Mouse (Mus musculus): ENCODE data around the gene Specc1.

DNA sequence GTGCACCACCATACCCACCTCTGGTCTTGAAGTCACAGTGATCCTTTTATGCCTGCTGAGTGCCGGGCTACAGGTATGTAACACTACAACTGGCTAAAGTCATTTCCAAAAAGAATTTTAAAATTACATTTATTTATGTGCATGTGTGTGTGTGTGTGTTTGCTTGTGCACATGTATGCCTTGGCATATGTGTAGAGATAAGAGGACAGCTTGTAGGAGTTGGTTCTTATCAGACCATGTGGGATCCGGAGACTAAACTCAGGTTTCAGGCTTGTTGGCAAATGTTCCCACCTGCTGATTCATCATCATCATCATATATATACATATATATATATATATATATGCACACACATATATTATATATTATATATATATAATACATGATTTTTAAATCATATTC is 12.3 kb downstream of the Specc1 start:
- TF ChIP-seq CTCF (IDR thresholded peaks at IDR 0.05; ENCODE audit: extremely low read depth, insufficient read length, insufficient replicate concordance, low read depth, low read length), result no peak
- TF ChIP-seq POLR2A (IDR thresholded peaks at IDR 0.05; ENCODE audit: low read depth, low read length), result no peak
